Mouse (Mus musculus): ENCODE measurements around the gene Sema4d. TPM values are rescaled to one million over a fixed set of nuclear protein-coding genes. Genes with fewer than 3 reads are reported as not detected.

The Sema4d gene
- total and polyA plus RNA-seq, 2 experiments from 2014 or later: 11.6 to 18.2 TPM

GRCm38 (mm10) chr13:51644829-51645789 is 148.4 kb downstream of the Sema4d start, which contains the start of gene Cks2:
Cks2 (plus strand) TSS chr13:51645232.
- H3K27ac ChIP-seq (ENCODE audit: low read depth): peak within 1 kb of the TSS; percentile 72
- 0 out of 2 replicates have a peak, but pooled peaks cover 4% of the 10 kb centered on the region for H3K36me3 ChIP-seq (replicated peaks; ENCODE audit: control insufficient read depth, insufficient read depth, low read length)
- H3K4me2 ChIP-seq (ENCODE audit: low read depth, low read length): peak within 1 kb of the TSS; percentile 62
- H3K9ac ChIP-seq (replicated peaks; ENCODE audit: low read depth, low read length): peak within 1 kb of the TSS; percentile 70
- no peaks in the 10 kb centered on the region for H3K27me3 ChIP-seq (ENCODE audit: control insufficient read depth, insufficient read depth, low read length)
- TF ChIP-seq EP300 (IDR thresholded peaks at IDR 0.05; ENCODE audit: low read depth) (0 out of 2 replicates have a peak, but pooled peaks have one; percentile 39), CTCF (IDR thresholded peaks at IDR 0.05; ENCODE audit: low read depth) (no peak)
- ATAC-seq (ENCODE audit: insufficient read depth, low read depth) (peak; percentile 96), DNase-seq (ENCODE audit: low spot score) (peak; percentile 100)
- H3K4me1 ChIP-seq (ENCODE audit: control insufficient read depth, insufficient read depth): peaks cover 21% of the 10 kb centered on the region
- H3K9me3 ChIP-seq (replicated peaks; ENCODE audit: control insufficient read depth, low read length): no peaks in the 10 kb centered on the region
- H3K4me3 ChIP-seq (ENCODE audit: low read depth, low read length): peak within 1 kb of the TSS; percentile 63
- under 1% methylated on average over 83 of the region's 83 CpGs for WGBS

GRCm38 (mm10) chr13:51643924-51644828 is 149.4 kb downstream of the Sema4d start:
- H3K27me3 ChIP-seq (ENCODE audit: control insufficient read depth, insufficient read depth, low read length): no peaks in the 10 kb centered on the region
- peak overlapping the region; percentile 62 for H3K4me2 ChIP-seq (ENCODE audit: low read depth, low read length)
- no peak for DNase-seq (ENCODE audit: low spot score)
- 40% methylated on average over 20 of the region's 20 CpGs for WGBS
- no peaks in the 10 kb centered on the region for H3K9me3 ChIP-seq (replicated peaks; ENCODE audit: control insufficient read depth, low read length)
- H3K4me3 ChIP-seq (ENCODE audit: low read depth, low read length): peak overlapping the region; percentile 63
- H3K36me3 ChIP-seq (replicated peaks; ENCODE audit: control insufficient read depth, insufficient read depth, low read length): no peaks in the 10 kb centered on the region
- ATAC-seq (ENCODE audit: insufficient read depth, low read depth): no peak
- H3K9ac ChIP-seq (replicated peaks; ENCODE audit: low read depth, low read length): peak overlapping the region; percentile 55
- H3K4me1 ChIP-seq (ENCODE audit: control insufficient read depth, insufficient read depth): peaks cover 21% of the 10 kb centered on the region
- peak overlapping the region; percentile 72 for H3K27ac ChIP-seq (ENCODE audit: low read depth)
- TF ChIP-seq CTCF (IDR thresholded peaks at IDR 0.05; ENCODE audit: low read depth) (no peak), EP300 (IDR thresholded peaks at IDR 0.05; ENCODE audit: low read depth) (no peak)

- WGBS: 43% methylated on average over 11 of the region's 11 CpGs
- Histone ChIP-seq H3K9ac (replicated peaks; ENCODE audit: low read depth, low read length) (no peak overlapping the region), H3K27me3 (ENCODE audit: control insufficient read depth, insufficient read depth, low read length) (no peaks in the 10 kb centered on the region), H3K27ac (ENCODE audit: low read depth) (no peak overlapping the region), H3K4me3 (ENCODE audit: low read depth, low read length) (no peak overlapping the region), H3K4me2 (ENCODE audit: low read depth, low read length) (no peak overlapping the region), H3K9me3 (replicated peaks; ENCODE audit: control insufficient read depth, low read length) (no peaks in the 10 kb centered on the region), H3K4me1 (ENCODE audit: control insufficient read depth, insufficient read depth) (peaks cover 9% of the 10 kb centered on the region), H3K36me3 (replicated peaks; ENCODE audit: control insufficient read depth, insufficient read depth, low read length) (no peaks in the 10 kb centered on the region)
- TF ChIP-seq EP300 (IDR thresholded peaks at IDR 0.05; ENCODE audit: low read depth): no peak
- no peak for TF ChIP-seq CTCF (IDR thresholded peaks at IDR 0.05; ENCODE audit: low read depth)
- no peak for DNase-seq (ENCODE audit: low spot score)
- ATAC-seq (ENCODE audit: insufficient read depth, low read depth): no peak
Measured at GRCm38 (mm10) chr13:51642171-51642778, 151.3 kb downstream of the Sema4d start.

- no peak overlapping the region for H3K27ac ChIP-seq (ENCODE audit: low read depth)
- TF ChIP-seq CTCF (IDR thresholded peaks at IDR 0.05; ENCODE audit: low read depth) (no peak), EP300 (IDR thresholded peaks at IDR 0.05; ENCODE audit: low read depth) (no peak)
- no peak overlapping the region for H3K4me3 ChIP-seq (ENCODE audit: low read depth, low read length)
- no peak overlapping the region for H3K4me2 ChIP-seq (ENCODE audit: low read depth, low read length)
- ATAC-seq (ENCODE audit: insufficient read depth, low read depth) (no peak), DNase-seq (ENCODE audit: low spot score) (no peak)
- peaks cover under 1% of the 10 kb centered on the region; the same call in 1 of the 2 replicates for H3K4me1 ChIP-seq (ENCODE audit: control insufficient read depth, insufficient read depth)
- 87% methylated on average over 3 of the region's 3 CpGs for WGBS
- H3K9ac ChIP-seq (replicated peaks; ENCODE audit: low read depth, low read length): no peak overlapping the region
- H3K36me3 ChIP-seq (replicated peaks; ENCODE audit: control insufficient read depth, insufficient read depth, low read length): no peaks in the 10 kb centered on the region
- no peaks in the 10 kb centered on the region for H3K9me3 ChIP-seq (replicated peaks; ENCODE audit: control insufficient read depth, low read length)
- no peaks in the 10 kb centered on the region for H3K27me3 ChIP-seq (ENCODE audit: control insufficient read depth, insufficient read depth, low read length)
Measured at GRCm38 (mm10) chr13:51641424-51641823, 152.1 kb downstream of the Sema4d start.

GRCm38 (mm10) chr13:51638958-51639357 is 154.6 kb downstream of the Sema4d start:
- no peaks in the 10 kb centered on the region for H3K4me1 ChIP-seq (ENCODE audit: control insufficient read depth, insufficient read depth)
- no peaks in the 10 kb centered on the region for H3K36me3 ChIP-seq (replicated peaks; ENCODE audit: control insufficient read depth, insufficient read depth, low read length)
- no peak for ATAC-seq (ENCODE audit: insufficient read depth, low read depth)
- H3K4me3 ChIP-seq (ENCODE audit: low read depth, low read length): no peak overlapping the region
- no peak overlapping the region for H3K27ac ChIP-seq (ENCODE audit: low read depth)
- no peak for DNase-seq (ENCODE audit: low spot score)
- H3K9ac ChIP-seq (replicated peaks; ENCODE audit: low read depth, low read length): no peak overlapping the region
- no peaks in the 10 kb centered on the region for H3K27me3 ChIP-seq (ENCODE audit: control insufficient read depth, insufficient read depth, low read length)
- 92% methylated on average over 4 of the region's 4 CpGs for WGBS
- H3K9me3 ChIP-seq (replicated peaks; ENCODE audit: control insufficient read depth, low read length): no peaks in the 10 kb centered on the region
- TF ChIP-seq EP300 (IDR thresholded peaks at IDR 0.05; ENCODE audit: low read depth) (no peak), CTCF (IDR thresholded peaks at IDR 0.05; ENCODE audit: low read depth) (no peak)
- H3K4me2 ChIP-seq (ENCODE audit: low read depth, low read length): no peak overlapping the region

Small RNA genes lying within 50 kb of the gene (microRNA-seq; reads per million reads assigned to microRNA genes)
- not detected for gene Gm23566

Other genes with a start within 250 kb of the Sema4d start
- gene Shc3, start 224.3 kb downstream of the Sema4d start, total RNA-seq (2014; rRNA removed; ENCODE audit: low replicate concordance): 2.1 and 3.0 TPM in 2 replicates
- 0.12 and 0.16 TPM in 2 replicates for gene Shc3, start 224.3 kb downstream of the Sema4d start, polyA plus RNA-seq (2015; fragmentation: Nextera tagmentation; extraction: Ambion mirVana)
- 199 and 228 TPM in 2 replicates for gene Cks2, start 148.5 kb downstream of the Sema4d start, total RNA-seq (2014; rRNA removed; ENCODE audit: low replicate concordance)
- gene Cks2, start 148.5 kb downstream of the Sema4d start, polyA plus RNA-seq (2015; fragmentation: Nextera tagmentation; extraction: Ambion mirVana): 101 and 105 TPM in 2 replicates
- gene Secisbp2, start 142.1 kb downstream of the Sema4d start, total RNA-seq (2014; rRNA removed; ENCODE audit: low replicate concordance): 15.1 and 29.8 TPM in 2 replicates
- gene Secisbp2, start 142.1 kb downstream of the Sema4d start, polyA plus RNA-seq (2015; fragmentation: Nextera tagmentation; extraction: Ambion mirVana): 23.9 and 27.7 TPM in 2 replicates
- 18.7 and 30.4 TPM in 2 replicates for gene Gadd45g, start 52.9 kb upstream of the Sema4d start, total RNA-seq (2014; rRNA removed; ENCODE audit: low replicate concordance)
- gene Gadd45g, start 52.9 kb upstream of the Sema4d start, polyA plus RNA-seq (2015; fragmentation: Nextera tagmentation; extraction: Ambion mirVana): 33.2 and 46.6 TPM in 2 replicates